Mouse (Mus musculus) lung, embryonic 15.5 days (tissue): Measurements from ENCODE around the gene Hmgcs2. TPM values are rescaled to one million over a fixed set of nuclear protein-coding genes. Genes with fewer than 3 reads are reported as not detected.

Experiments used
- ATAC-seq: fragments of 200-750 bp; cut with Nextera tagmentation; 2 replicates; pipeline ENCODE4 v1.8.0; 2017; ENCODE audit warnings: moderate number of reproducible peaks, borderline replicate concordance; ENCODE audit not compliant: low FRiP score, low TSS enrichment; ENCODE audit errors: extremely low read depth
- H3K27ac ChIP-seq: fragments of 300-500 bp; sonication (generic); 2 replicates; pipeline ENCODE4 v1.5.1; 2015; ENCODE audit warnings: moderate library complexity, mild to moderate bottlenecking, inconsistent platforms
- H3K27me3 ChIP-seq: fragments of 300-500 bp; sonication (generic); 2 replicates; pipeline ENCODE4 v1.6.1; 2015; ENCODE audit warnings: inconsistent platforms
- H3K36me3 ChIP-seq: fragments of 300-500 bp; sonication (generic); 2 replicates; pipeline ENCODE4 v1.6.1; 2015; ENCODE audit warnings: inconsistent platforms
- H3K4me1 ChIP-seq: fragments of 300-500 bp; sonication (generic); 2 replicates; pipeline ENCODE4 v1.6.1; 2015; ENCODE audit warnings: inconsistent platforms
- H3K4me2 ChIP-seq: fragments of 300-500 bp; sonication (generic); 2 replicates; pipeline ENCODE4 v1.6.1; 2015; ENCODE audit warnings: inconsistent platforms, mild to moderate bottlenecking, moderate library complexity
- H3K4me3 ChIP-seq: fragments of 300-500 bp; sonication (generic); 2 replicates; pipeline ENCODE4 v1.5.1; 2015; ENCODE audit warnings: mild to moderate bottlenecking, inconsistent platforms
- H3K9ac ChIP-seq: fragments of 300-500 bp; sonication (generic); 2 replicates; pipeline ENCODE4 v1.6.1; 2015; ENCODE audit warnings: inconsistent platforms
- H3K9me3 ChIP-seq: fragments of 300-500 bp; sonication (generic); 2 replicates; pipeline ENCODE4 v1.6.1; 2016; ENCODE audit warnings: inconsistent platforms
- WGBS: fragments of 180-500 bp; shearing (Covaris S2); methylation state at CpG from one replicate; pipeline ENCODE4 v1.1.7; 2015; 5-methylcytosine and 5-hydroxymethylcytosine counted together
- polyA plus RNA-seq: library from polyadenylated mRNA; unstranded; fragments of >200 nt; fragmentation: Nextera tagmentation; extraction: Ambion mirVana; gene quantifications from 2 replicates; pipeline ENCODE4 v1.2.1, GENCODE M21; 2015

Hmgcs2 gene
- polyA plus RNA-seq, 1 experiment from 2014 or later: 4.2 TPM

DNA sequence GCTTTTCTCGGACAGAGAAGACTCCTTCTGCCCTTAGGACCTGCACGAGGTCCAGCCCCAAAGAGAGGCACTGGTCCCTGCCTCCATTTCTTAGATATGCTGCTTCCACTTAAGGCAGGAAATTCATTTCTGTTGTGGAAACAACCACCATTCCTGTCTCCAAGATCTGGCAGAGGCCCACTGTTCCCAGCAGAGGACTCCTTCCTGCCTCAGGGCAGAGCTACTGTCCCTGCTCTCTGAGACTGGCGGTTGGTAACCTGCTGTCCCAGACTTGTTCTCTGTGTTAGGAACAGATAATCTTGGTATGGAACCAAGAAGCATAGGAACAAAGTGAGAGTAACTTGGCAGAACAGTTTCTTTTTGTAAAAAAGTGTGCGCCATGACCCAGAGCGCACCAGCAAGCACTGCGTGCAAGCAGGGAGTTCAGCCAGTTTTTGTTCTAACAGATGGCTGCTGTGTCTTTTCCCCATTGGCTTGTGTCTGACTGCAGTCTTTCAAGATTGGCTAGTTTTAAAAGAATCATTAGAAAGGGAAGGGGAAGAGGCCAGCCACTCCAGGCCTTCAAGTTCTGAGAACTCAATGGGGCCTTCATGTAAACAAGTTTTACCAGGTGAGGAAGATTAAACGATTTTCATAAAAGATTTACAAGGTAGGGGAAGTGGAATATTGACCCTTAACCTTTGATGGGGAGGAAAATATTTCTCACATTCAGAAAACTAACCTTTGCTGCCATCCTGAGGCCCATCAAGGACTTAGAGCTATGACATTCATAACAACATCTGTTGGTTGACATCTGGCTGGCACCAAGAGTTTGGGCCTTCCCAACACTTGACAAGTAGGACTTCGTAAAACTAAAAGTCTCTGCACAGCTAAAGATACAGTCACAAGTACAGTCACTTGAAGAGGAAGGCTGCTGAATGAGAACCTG, 25.3 kb upstream of the Hmgcs2 start:
- no peak overlapping the region for H3K27ac ChIP-seq

DNA sequence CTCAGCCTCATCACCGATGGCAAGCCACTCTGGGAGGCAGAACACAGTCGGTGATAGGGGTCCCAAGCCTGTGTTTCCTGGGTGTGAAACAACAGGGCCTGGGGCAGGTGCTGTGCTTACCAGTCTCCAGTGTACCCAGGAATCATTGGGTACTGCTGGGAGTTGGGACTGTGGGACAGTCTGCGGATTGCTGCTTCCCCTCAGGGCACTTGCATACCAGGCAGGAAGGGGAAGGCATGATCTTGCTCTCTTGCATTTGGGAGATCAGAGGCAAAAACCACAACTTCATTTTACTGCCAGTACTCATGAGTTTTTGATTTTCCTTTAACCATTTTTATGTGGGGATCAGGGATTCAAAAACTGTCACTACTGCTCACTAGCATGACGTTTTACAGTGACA, 21.5 kb upstream of the Hmgcs2 start:
- Histone ChIP-seq H3K9ac (no peak overlapping the region), H3K4me1 (no peaks in the 10 kb centered on the region), H3K4me3 (no peak overlapping the region), H3K4me2 (no peak overlapping the region), H3K9me3 (no peaks in the 10 kb centered on the region), H3K27ac (no peak overlapping the region), H3K27me3 (no peaks in the 10 kb centered on the region), H3K36me3 (no peaks in the 10 kb centered on the region)
- no peak for ATAC-seq
- 91% methylated on average over 4 of the region's 4 CpGs for WGBS

More for the DNA sequence above, 25.3 kb upstream of the Hmgcs2 start:
- 81% methylated on average over 8 of the region's 8 CpGs for WGBS
- Histone ChIP-seq H3K9me3 (no peaks in the 10 kb centered on the region), H3K36me3 (no peaks in the 10 kb centered on the region), H3K4me3 (no peak overlapping the region), H3K4me1 (no peaks in the 10 kb centered on the region), H3K9ac (no peak overlapping the region), H3K27me3 (no peaks in the 10 kb centered on the region), H3K4me2 (no peak overlapping the region)
- no peak for ATAC-seq

DNA sequence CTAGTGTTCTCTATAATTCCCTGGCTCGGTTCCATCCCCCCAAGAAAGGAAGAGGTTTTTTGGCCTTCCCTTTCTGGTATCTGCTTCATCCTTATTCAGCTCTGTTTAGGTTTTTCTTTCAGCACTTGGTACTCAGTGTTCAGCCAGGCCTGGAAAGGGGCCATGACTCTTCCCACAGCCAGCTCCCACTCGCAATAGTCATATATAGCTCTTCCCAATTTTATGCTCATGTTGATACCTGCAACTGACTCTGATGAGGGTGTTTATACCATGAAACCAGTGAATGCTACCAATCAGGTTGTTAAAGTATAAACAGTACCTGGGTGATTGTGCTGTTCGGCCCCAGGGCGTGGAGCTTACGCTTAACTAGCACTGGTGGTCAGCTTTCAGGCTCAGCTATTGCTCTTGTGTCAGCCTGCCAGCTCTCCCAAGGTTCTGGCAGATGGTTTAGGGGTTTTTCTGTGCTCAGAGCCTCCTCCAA, 20.9 kb upstream of the Hmgcs2 start:
- Histone ChIP-seq H3K4me2 (no peak overlapping the region), H3K9ac (no peak overlapping the region), H3K36me3 (no peaks in the 10 kb centered on the region), H3K4me3 (no peak overlapping the region), H3K27me3 (no peaks in the 10 kb centered on the region), H3K9me3 (no peaks in the 10 kb centered on the region), H3K27ac (no peak overlapping the region), H3K4me1 (no peaks in the 10 kb centered on the region)
- 78% methylated on average over 5 of the region's 5 CpGs for WGBS
- ATAC-seq: no peak

DNA sequence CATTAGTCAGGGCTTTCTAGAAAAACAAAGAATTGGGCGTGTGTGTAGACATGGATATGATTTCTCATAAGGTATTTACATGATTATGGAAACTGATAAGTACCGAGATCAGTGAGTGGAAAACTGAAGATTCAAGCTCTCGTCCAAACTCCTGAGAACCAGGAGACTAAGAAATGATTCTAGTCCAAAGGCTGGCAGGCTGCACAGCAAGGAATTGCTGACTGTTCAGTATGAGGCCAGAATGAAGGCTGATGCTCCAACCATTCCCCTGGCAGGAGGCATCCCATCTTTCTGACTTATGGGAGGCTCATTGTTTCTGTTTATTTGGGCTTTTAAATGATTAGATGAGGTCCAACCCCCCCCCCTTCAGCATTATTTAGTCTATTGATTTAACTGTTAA, 19.7 kb upstream of the Hmgcs2 start:
- 70% methylated on average over 3 of the region's 3 CpGs for WGBS
- H3K4me3 ChIP-seq: no peak overlapping the region
- no peaks in the 10 kb centered on the region for H3K4me1 ChIP-seq
- no peaks in the 10 kb centered on the region for H3K36me3 ChIP-seq
- no peak for ATAC-seq
- H3K27ac ChIP-seq: no peak overlapping the region
- H3K27me3 ChIP-seq: no peaks in the 10 kb centered on the region
- H3K9me3 ChIP-seq: no peaks in the 10 kb centered on the region
- no peak overlapping the region for H3K4me2 ChIP-seq
- H3K9ac ChIP-seq: no peak overlapping the region

DNA sequence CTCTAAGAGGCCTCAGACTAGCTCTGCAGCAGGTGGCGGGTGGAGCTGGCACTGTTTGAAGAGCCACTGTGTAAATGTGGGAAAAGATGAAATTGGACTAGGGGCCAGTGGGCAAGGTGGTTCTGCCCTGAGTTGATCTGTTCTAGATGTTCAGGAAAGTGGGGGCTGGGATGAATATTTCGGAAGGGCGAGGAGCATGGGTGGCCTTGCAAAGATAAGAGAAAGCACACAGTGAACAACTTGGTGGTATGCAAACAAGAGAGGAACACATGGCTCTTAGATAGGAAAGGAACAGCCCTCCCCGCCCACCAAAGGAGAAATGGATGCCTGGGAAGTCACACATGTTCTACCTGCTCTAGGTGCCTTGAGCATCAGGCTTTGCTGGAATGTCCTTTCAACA, 18.8 kb upstream of the Hmgcs2 start:
- no peak for ATAC-seq
- 66% methylated on average over 4 of the region's 4 CpGs for WGBS
- Histone ChIP-seq H3K4me1 (peaks cover 2% of the 10 kb centered on the region), H3K4me3 (no peak overlapping the region), H3K27ac (no peak overlapping the region), H3K9me3 (no peaks in the 10 kb centered on the region), H3K27me3 (no peaks in the 10 kb centered on the region), H3K9ac (no peak overlapping the region), H3K36me3 (no peaks in the 10 kb centered on the region), H3K4me2 (no peak overlapping the region)

DNA sequence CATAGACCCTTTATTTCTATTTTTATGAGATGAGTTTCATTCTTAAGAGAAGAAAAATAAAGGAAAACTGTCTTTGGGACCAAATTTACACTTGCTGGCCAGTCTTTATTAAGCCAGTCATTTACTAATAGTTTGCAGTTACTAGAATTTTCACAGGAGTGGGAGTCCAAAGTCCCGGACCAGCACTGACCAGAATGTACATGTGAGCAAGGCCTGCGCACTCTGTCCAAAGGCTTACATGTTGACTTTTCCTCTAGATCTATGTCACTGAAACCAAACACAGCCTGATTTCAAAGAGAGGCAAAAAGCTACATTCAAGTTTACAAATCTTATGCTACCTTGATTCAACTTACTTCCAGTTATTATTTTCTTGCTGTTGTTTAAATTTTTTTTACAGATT, 18.1 kb upstream of the Hmgcs2 start:
- H3K4me1 ChIP-seq: peaks cover 4% of the 10 kb centered on the region
- no peak overlapping the region for H3K4me2 ChIP-seq
- WGBS: 75% methylated on average over 2 of the region's 2 CpGs
- H3K27ac ChIP-seq: no peak overlapping the region
- no peaks in the 10 kb centered on the region for H3K9me3 ChIP-seq
- ATAC-seq: no peak
- no peak overlapping the region for H3K4me3 ChIP-seq
- H3K9ac ChIP-seq: no peak overlapping the region
- H3K36me3 ChIP-seq: no peaks in the 10 kb centered on the region
- no peaks in the 10 kb centered on the region for H3K27me3 ChIP-seq

DNA sequence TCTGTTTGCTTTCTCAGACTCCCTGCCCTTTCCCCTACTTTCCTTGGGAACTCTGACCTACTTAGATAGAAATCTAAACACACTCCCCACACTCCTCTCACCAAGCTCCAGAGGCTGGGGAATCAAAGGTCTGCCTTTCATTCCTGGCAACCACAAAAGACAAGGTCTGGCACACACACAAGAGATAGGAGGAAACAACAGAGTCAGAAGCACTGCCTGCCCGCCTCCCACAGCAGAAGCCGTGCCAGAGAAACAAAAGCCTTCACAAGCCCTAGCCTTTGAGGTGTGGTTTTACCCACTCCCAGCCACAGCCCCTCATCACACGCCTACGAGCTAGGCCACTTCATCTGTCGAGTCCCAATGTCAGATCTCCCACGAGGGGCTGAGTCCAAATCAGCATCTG, 13.0 kb upstream of the Hmgcs2 start:
- WGBS: 17% methylated on average over 6 of the region's 6 CpGs
- no peaks in the 10 kb centered on the region for H3K36me3 ChIP-seq
- peak overlapping the region; percentile 20; the same call in 1 of the 2 replicates for H3K4me2 ChIP-seq
- no peak overlapping the region for H3K9ac ChIP-seq
- H3K27me3 ChIP-seq: no peaks in the 10 kb centered on the region
- H3K9me3 ChIP-seq: no peaks in the 10 kb centered on the region
- ATAC-seq: peak; percentile 72; the same call in 1 of the 2 replicates
- peaks cover 12% of the 10 kb centered on the region for H3K4me1 ChIP-seq
- peak overlapping the region; percentile 78 for H3K27ac ChIP-seq
- no peak overlapping the region for H3K4me3 ChIP-seq

DNA sequence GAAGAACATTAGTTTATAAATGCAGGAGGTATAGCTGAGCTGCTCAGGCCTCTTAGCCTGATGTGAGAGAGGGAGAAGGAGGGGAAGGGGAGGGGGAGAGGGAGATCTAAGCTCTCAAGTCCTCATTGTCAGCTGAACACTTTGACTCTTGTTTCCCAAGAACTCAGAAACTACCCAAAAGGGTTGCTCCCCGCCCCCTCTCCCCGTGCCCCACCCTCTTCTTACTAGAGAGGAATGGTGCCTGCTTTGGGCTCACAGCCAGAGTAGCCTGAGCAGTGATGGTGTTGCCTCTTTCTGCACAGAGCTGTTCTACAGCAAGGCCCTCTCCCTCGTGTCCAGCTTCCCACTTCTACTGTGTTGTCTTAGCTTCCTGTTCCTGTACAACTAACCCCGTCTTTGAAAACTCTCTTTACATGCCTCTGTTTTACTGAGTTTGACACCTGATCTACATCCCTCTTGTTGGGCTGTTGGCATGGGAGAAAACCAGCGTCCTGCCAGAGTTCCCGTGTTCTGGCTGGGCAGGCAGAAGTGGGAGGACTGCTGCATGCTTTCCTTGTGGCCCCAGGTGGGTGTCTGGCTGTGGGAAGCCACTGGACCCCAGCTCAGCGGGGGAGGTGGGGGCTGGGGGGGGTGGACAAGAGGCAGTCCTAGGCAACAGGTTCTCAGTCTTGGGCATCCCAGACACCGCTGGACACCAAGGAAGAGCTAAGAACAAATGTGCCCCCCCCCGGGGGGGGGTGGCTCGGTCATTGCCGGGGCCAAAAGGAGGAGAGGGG, 6.4 kb upstream of the Hmgcs2 start:
- no peaks in the 10 kb centered on the region for H3K27me3 ChIP-seq
- peak overlapping the region; percentile 67 for H3K27ac ChIP-seq
- no peaks in the 10 kb centered on the region for H3K9me3 ChIP-seq
- H3K9ac ChIP-seq: no peak overlapping the region
- H3K4me3 ChIP-seq: no peak overlapping the region
- H3K4me2 ChIP-seq: no peak overlapping the region
- peaks cover 7% of the 10 kb centered on the region; the same call in 1 of the 2 replicates for H3K4me1 ChIP-seq
- whole genome bisulfite sequencing: 39% methylated on average over 11 of the region's 11 CpGs
- H3K36me3 ChIP-seq: no peaks in the 10 kb centered on the region
- ATAC-seq: peak; percentile 72

DNA sequence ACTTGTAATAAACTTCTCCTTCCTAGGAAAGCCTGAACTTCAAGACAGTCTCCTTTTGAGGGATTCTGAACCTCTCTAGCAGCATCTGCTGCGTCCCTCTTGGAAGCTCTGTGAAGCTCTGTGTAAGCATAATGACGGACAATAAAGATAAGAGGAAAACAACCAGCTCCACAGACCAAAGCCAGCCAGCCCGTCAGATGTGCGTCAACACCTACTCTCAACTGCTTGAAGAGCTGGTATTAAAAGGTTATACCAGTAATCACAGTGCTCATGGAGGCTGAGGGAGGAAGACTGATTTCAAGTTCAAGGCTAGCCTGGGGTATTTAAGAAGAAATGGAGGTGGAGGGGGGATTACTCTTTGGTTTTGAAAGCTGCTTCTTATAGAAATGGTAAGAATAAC, 553 bp upstream of the Hmgcs2 start:
- no peak overlapping the region for H3K27ac ChIP-seq

DNA sequence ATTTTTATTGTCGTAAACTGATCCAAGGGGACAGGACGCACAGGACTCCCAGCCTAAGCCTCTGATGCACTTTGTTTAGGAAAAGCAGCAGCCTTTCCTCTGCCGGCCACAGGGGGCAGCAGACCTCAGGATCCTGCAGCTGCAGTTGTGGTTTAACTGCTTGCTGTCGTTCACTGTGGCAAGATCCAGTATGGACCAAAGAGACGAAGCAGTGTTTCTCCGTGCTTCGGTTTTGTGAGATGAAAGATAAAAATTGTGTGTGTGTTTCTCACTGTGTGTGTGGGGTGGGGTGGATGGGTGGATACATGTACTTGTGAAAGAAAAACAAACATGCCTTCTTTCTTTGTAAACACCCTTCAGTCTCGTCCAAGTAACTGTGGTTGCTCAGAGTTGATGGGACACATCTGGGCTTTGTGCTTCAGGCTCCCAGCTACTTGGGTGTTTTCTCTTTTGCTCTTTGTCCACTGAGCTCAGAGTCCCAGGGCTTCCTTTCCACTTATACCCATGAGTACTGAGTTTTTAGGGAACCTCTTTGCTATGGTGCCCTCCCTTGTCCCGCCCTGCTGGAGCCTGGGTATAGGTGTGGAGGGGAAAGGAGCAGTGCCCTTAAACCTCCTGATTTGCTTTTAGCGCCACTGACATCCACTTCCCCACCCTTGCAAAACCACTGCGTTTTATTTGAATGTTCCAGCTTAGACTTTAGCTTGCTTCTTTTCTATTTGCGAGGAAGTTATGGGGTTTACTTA, 871 bp downstream of the Hmgcs2 start:
- ATAC-seq: peak; percentile 77; the same call in 1 of the 2 replicates
- Histone ChIP-seq H3K9ac (no peak overlapping the region), H3K27ac (no peak overlapping the region), H3K4me3 (no peak overlapping the region), H3K9me3 (no peaks in the 10 kb centered on the region), H3K4me1 (peaks cover 18% of the 10 kb centered on the region), H3K36me3 (no peaks in the 10 kb centered on the region), H3K27me3 (no peaks in the 10 kb centered on the region), H3K4me2 (peak overlapping the region; percentile 37; the same call in 1 of the 2 replicates)
- WGBS: 24% methylated on average over 12 of the region's 12 CpGs

More for the DNA sequence above, 553 bp upstream of the Hmgcs2 start:
- Histone ChIP-seq H3K9ac (no peak overlapping the region), H3K9me3 (no peaks in the 10 kb centered on the region), H3K4me2 (no peak overlapping the region), H3K36me3 (no peaks in the 10 kb centered on the region), H3K4me3 (no peak overlapping the region), H3K4me1 (peaks cover 18% of the 10 kb centered on the region), H3K27me3 (no peaks in the 10 kb centered on the region)
- WGBS: 32% methylated on average over 4 of the region's 4 CpGs
- ATAC-seq: no peak

DNA sequence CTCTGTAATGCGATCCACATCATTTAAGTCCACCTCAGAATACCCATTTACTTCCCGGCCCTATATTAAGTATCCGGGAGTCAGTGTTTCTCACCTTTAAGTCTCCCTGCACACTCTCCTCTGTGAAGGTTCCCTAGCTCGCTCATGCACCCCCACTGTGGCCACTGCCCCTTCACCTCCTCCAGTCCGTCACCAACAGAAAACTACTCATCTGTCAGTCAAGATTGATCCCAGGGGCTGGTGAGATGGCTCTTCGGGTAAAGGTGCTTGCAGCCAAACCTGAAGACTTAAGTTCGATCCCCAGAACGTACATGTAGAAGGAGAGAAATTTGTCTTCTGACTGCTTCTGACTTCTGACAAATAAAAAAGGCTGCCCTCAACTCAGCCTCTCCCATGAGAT, 2.2 kb downstream of the Hmgcs2 start:
- Histone ChIP-seq H3K36me3 (no peaks in the 10 kb centered on the region), H3K4me1 (peaks cover 18% of the 10 kb centered on the region), H3K27ac (no peak overlapping the region), H3K9me3 (no peaks in the 10 kb centered on the region), H3K9ac (no peak overlapping the region), H3K4me3 (no peak overlapping the region), H3K27me3 (no peaks in the 10 kb centered on the region), H3K4me2 (no peak overlapping the region)
- 93% methylated on average over 8 of the region's 8 CpGs for WGBS
- ATAC-seq: no peak
